8 mouse cellular contexts compared by ENCODE assay signal in the genomic region with DNA sequence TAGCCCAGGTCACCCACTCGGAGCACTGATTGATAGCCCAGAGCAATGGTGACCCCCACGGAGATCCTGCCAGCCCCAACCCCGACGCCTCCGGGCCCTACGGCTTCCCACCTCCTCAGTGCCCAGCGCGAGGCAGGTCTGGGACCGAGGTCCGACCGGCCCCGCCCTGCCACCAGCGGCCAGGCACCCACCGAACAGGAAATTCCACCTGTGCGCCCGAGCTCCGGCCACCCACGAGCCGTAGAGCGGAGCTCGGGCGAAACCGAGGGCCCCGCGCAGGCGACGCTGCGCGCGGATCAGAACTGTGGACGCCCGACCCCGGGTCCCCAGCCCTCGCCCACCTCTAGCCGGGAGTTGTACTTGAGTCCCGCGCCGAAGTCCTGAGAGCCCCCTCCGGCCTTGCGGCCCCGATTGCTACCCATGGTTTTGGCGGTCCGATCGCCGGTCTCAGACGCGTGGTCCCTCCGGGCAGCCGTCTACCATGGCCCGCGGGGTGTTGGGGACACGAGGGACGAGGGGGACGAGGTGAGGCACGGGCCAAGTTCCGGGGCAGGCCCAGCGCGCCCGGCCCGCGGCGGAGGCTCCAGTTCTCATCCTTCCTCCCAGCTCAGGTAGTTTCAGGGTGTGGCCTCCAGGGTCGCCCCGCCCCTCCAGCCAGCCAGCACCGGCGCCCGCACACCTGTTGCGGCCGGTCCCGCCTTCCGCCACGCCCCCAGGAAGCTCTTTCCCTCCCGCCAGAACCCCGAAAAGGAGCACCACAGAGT. TPM values are rescaled to one million over a fixed set of nuclear protein-coding genes. Genes with fewer than 3 reads are reported as not detected.
DNase-seq lines count a peak whose midpoint lies in the region; ATAC-seq and TF ChIP-seq lines count a peak whose summit lies in the region.

A gene (minus strand): TSS at position 649 of the 764 bp plus-strand sequence.

- no peak for TF ChIP-seq CTCF in bone marrow macrophage, adult 2 months (IDR thresholded peaks at IDR 0.05; ENCODE audit: low read depth, low read length)

- H3K27me3 ChIP-seq in hindbrain, embryonic 13.5 days = peaks cover 74% of the 10 kb centered on the region
- H3K27me3 ChIP-seq in limb, embryonic 15.5 days = peaks cover 56% of the 10 kb centered on the region
- H3K27me3 ChIP-seq in midbrain, embryonic 15.5 days (replicated peaks) = peaks cover 53% of the 10 kb centered on the region

- peak within 1 kb of the TSS; percentile 66 for H3K4me3 ChIP-seq in bone marrow macrophage, adult 2 months (ENCODE audit: insufficient read depth, low read length)
- H3K4me3 ChIP-seq in hindbrain, embryonic 13.5 days = peak within 1 kb of the TSS; percentile 44
- peak within 1 kb of the TSS; percentile 50 for H3K4me3 ChIP-seq in limb, embryonic 15.5 days
- H3K4me3 ChIP-seq in midbrain, embryonic 15.5 days = peak within 1 kb of the TSS; percentile 43

- H3K9me3 ChIP-seq in hindbrain, embryonic 13.5 days = no peaks in the 10 kb centered on the region
- no peaks in the 10 kb centered on the region for H3K9me3 ChIP-seq in limb, embryonic 15.5 days
- no peaks in the 10 kb centered on the region for H3K9me3 ChIP-seq in midbrain, embryonic 15.5 days

- H3K27ac ChIP-seq in bone marrow macrophage, adult 2 months (ENCODE audit: insufficient read depth, low read depth, low read length) = no peak within 1 kb of the TSS
- H3K27ac ChIP-seq in hindbrain, embryonic 13.5 days = no peak within 1 kb of the TSS
- H3K27ac ChIP-seq in limb, embryonic 15.5 days = no peak within 1 kb of the TSS
- no peak within 1 kb of the TSS for H3K27ac ChIP-seq in midbrain, embryonic 15.5 days

- no peaks in the 10 kb centered on the region for H3K36me3 ChIP-seq in hindbrain, embryonic 13.5 days
- H3K36me3 ChIP-seq in limb, embryonic 15.5 days = no peaks in the 10 kb centered on the region
- H3K36me3 ChIP-seq in midbrain, embryonic 15.5 days (replicated peaks) = no peaks in the 10 kb centered on the region

- peak; percentile 40; the same call in 1 of the 2 replicates for ATAC-seq in hindbrain, embryonic 13.5 days (ENCODE audit: low FRiP score)
- ATAC-seq in limb, embryonic 15.5 days (ENCODE audit: insufficient number of reproducible peaks, low FRiP score, low TSS enrichment, low read depth) = no peak
- peak; percentile 32; the same call in 1 of the 2 replicates for ATAC-seq in midbrain, embryonic 15.5 days (replicated peaks)

- no peak for TF ChIP-seq POLR2A in bone marrow macrophage, adult 2 months (IDR thresholded peaks at IDR 0.05; ENCODE audit: borderline replicate concordance, low read depth, low read length)

- peaks cover 21% of the 10 kb centered on the region for H3K4me1 ChIP-seq in bone marrow macrophage, adult 2 months (ENCODE audit: control insufficient read depth, insufficient read depth, low read length)
- peaks cover 20% of the 10 kb centered on the region for H3K4me1 ChIP-seq in hindbrain, embryonic 13.5 days (replicated peaks)
- H3K4me1 ChIP-seq in limb, embryonic 15.5 days = peaks cover 19% of the 10 kb centered on the region
- H3K4me1 ChIP-seq in midbrain, embryonic 15.5 days = peaks cover 20% of the 10 kb centered on the region

- WGBS in hindbrain, embryonic 13.5 days = 1% methylated on average over 73 of the region's 74 CpGs
- WGBS in limb, embryonic 15.5 days = under 1% methylated on average over 72 of the region's 74 CpGs
- WGBS in midbrain, embryonic 15.5 days = 1% methylated on average over 68 of the region's 74 CpGs

- peak within 1 kb of the TSS; percentile 83 for H3K4me2 ChIP-seq in hindbrain, embryonic 13.5 days
- H3K4me2 ChIP-seq in limb, embryonic 15.5 days = peak within 1 kb of the TSS; percentile 86
- H3K4me2 ChIP-seq in midbrain, embryonic 15.5 days = peak within 1 kb of the TSS; percentile 93

- peak; percentile 24 to 39 for DNase-seq in cerebellum, adult 18-20 months
- no peak for DNase-seq in cerebellum, adult 11-12 months
- peak; percentile 47 for DNase-seq in thymus, postnatal 0 days (ENCODE audit: low spot score)
- no peak for DNase-seq in frontal cortex, adult 2 months (ENCODE audit: extremely low spot score in 1 of 2, low spot score in 1 of 2)

- H3K9ac ChIP-seq in hindbrain, embryonic 13.5 days = peak within 1 kb of the TSS; percentile 65
- peak within 1 kb of the TSS; percentile 18; the same call in 1 of the 2 replicates for H3K9ac ChIP-seq in limb, embryonic 15.5 days
- H3K9ac ChIP-seq in midbrain, embryonic 15.5 days = peak within 1 kb of the TSS; percentile 30; the same call in 1 of the 2 replicates

RNA-seq across cellular contexts. Expression of the gene that starts here (rescaled TPM):
- 0.64 and 1.4 TPM in 2 replicates for polyA plus RNA-seq in bone marrow macrophage, adult 2 months (2012; ENCODE audit: insufficient read depth, insufficient read length, missing spikeins)
- 0.42 and 0.71 TPM in 2 replicates for polyA plus RNA-seq in hindbrain, embryonic 13.5 days (2015; fragmentation: Nextera tagmentation; extraction: Ambion mirVana)
- 20.5 and 21.8 TPM in 2 replicates for polyA plus RNA-seq in limb, embryonic 15.5 days (2015; fragmentation: Nextera tagmentation; extraction: Ambion mirVana)
- polyA plus RNA-seq in midbrain, embryonic 15.5 days (2015; fragmentation: Nextera tagmentation; extraction: Ambion mirVana) = 0.89 and 1.1 TPM in 2 replicates
- 11.0 and 11.6 TPM in 2 replicates for polyA plus RNA-seq in thymus, postnatal 0 days (2015; fragmentation: Nextera tagmentation; extraction: Ambion mirVana)
- 0.56 and 0.76 TPM in 2 replicates for polyA plus RNA-seq in frontal cortex, adult 2 months (2012; rRNA removed)

Comparison
In these comparisons a context has a peak if more than half of its experiments do, and no peak if none do; other contexts are left out.
1. DNase-seq: peak in cerebellum, adult 18-20 months (2 of 2) and thymus, postnatal 0 days (single experiment); none in cerebellum, adult 11-12 months (single experiment) and frontal cortex, adult 2 months (0 of 2).
2. Peak in ATAC-seq, H3K4me3 ChIP-seq, H3K9ac ChIP-seq and H3K4me2 ChIP-seq in hindbrain, embryonic 13.5 days; RNA of the gene not detected or under 1 TPM.
3. Peak in every context shown above with its lines, with median percentiles within 50 percentile points of each other: H3K4me3 ChIP-seq, H3K4me2 ChIP-seq and H3K9ac ChIP-seq.